Mouse (Mus musculus): ENCODE measurements around the gene Ctnna3. TPM values are rescaled to one million over a fixed set of nuclear protein-coding genes. Genes with fewer than 3 reads are reported as not detected.

Gene Ctnna3
- total RNA-seq, 2 experiments from 2014 or later = 1.8 to 2.7 TPM

- intact Hi-C loops (cut with DNase I) = loop anchor here (5.0 kb wide), 1 partner anchor 54 kb away; the partner anchor contains the start of gene Gm7075
- peak; percentile 17 to 22 for DNase-seq (ENCODE audit: low spot score in 2 of 2)
Observed at GRCm38 (mm10) chr10:63476167-63476647, 46.3 kb downstream of the Ctnna3 start.

- no peak for DNase-seq (ENCODE audit: low spot score in 2 of 2)
- intact Hi-C loops (cut with DNase I) = loop anchor here (5.0 kb wide), 1 partner anchor 57 kb away; the partner anchor contains the start of gene Gm7075
Observed at GRCm38 (mm10) chr10:63478946-63479345, 49.0 kb downstream of the Ctnna3 start.

GRCm38 (mm10) chr10:63480066-63480465 is 50.2 kb downstream of the Ctnna3 start:
- intact Hi-C loops (cut with DNase I) = no loop called here
- DNase-seq (ENCODE audit: low spot score in 2 of 2) = no peak

- no peak for DNase-seq (ENCODE audit: low spot score in 2 of 2)
- intact Hi-C loops (cut with DNase I) = no loop called here
Observed at GRCm38 (mm10) chr10:63488346-63488745, 58.4 kb downstream of the Ctnna3 start.

GRCm38 (mm10) chr10:63523956-63524355 is 94.1 kb downstream of the Ctnna3 start:
- DNase-seq (ENCODE audit: low spot score in 2 of 2) = no peak
- intact Hi-C loops (cut with DNase I) = no loop called here

DNA sequence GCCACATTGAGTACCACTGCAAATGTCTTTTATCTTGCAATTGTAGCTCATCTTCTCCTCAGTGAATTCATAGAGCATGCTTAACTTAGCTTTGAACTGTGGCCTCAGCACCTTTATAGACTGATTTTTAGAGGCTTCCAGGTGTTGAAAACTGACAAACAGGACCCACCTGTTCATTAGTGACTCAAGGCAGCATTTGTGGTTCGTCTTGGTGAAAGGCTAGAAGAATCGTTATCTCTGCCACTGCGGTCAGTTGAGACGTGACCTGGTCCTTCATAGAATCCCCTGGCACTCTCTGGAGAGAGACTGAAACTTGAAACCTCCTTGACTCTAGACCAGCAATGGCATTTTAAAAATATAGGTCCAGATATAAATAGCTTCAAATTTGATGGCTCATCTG is 96.1 kb downstream of the Ctnna3 start:
- DNase-seq (ENCODE audit: low spot score in 2 of 2) = no peak
- intact Hi-C loops (cut with DNase I) = no loop called here

GRCm38 (mm10) chr10:63532381-63532780 is 102.5 kb downstream of the Ctnna3 start:
- no peak for DNase-seq (ENCODE audit: low spot score in 2 of 2)

GRCm38 (mm10) chr10:63541754-63542153 is 111.9 kb downstream of the Ctnna3 start:
- intact Hi-C loops (cut with DNase I) = no loop called here
- no peak for DNase-seq (ENCODE audit: low spot score in 2 of 2)

More at GRCm38 (mm10) chr10:63532381-63532780, 102.5 kb downstream of the Ctnna3 start:
- intact Hi-C loops (cut with DNase I) = no loop called here

- DNase-seq (ENCODE audit: low spot score in 2 of 2) = no peak
- intact Hi-C loops (cut with DNase I) = no loop called here
Observed at GRCm38 (mm10) chr10:63542493-63542892, 112.6 kb downstream of the Ctnna3 start.

DNA sequence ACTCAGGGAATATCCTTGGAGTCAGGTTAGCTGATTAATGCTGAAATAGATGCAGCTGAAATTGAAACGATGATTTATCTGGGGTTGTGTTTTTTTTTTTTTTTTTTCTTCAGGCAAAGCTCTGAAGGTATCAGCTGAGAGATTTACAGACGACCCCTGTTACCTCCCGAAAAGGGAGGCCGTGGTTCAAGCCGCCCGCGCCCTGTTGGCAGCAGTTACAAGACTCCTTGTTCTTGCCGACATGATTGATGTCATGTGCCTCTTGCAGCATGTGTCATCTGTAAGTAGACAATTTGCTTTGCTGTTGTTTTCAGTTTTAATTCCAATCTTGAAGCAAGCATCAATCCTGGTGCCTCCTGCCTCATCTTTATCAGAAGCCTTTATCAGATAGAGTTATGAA is 136.8 kb downstream of the Ctnna3 start:
- intact Hi-C loops (cut with DNase I) = no loop called here
- DNase-seq (ENCODE audit: low spot score in 2 of 2) = no peak

GRCm38 (mm10) chr10:63571561-63571960 is 141.7 kb downstream of the Ctnna3 start:
- DNase-seq (ENCODE audit: low spot score in 2 of 2) = no peak
- intact Hi-C loops (cut with DNase I) = loop anchor here (5.0 kb wide), 1 partner anchor 149 kb away; the partner anchor contains the start of gene Gm7075

- intact Hi-C loops (cut with DNase I) = loop anchor here (5.0 kb wide), 1 partner anchor 151 kb away; the partner anchor contains the start of gene Gm7075
- no peak for DNase-seq (ENCODE audit: low spot score in 2 of 2)
Observed at GRCm38 (mm10) chr10:63572866-63573265, 143.0 kb downstream of the Ctnna3 start.

DNA sequence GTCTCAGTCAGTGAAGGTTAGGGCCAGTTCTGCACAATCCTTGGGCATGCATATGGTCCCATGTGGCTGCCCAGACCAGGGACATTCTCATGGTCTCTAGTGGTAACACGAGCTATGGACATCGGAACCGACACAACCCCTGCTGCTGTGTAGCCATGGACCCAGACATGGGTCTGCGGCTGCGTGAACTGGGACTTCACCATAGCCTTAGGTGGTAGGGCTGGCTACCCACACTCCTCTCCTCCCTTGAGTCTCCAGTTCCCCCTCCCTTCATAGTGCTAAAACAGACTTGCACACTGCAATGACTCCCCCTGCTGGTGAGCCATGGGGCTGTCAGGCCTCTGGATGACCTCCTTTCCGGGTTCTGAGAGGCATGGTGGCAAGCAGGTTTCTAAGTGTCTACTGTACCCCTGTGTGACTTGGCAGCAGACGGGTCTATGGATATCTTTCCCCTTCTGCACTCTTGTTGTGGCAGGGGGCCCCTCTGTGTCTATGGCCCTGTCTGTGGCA is 144.3 kb downstream of the Ctnna3 start:
- DNase-seq (ENCODE audit: low spot score in 2 of 2) = peak in 1 of 2 experiments; percentile 11
- intact Hi-C loops (cut with DNase I) = loop anchor here (5.0 kb wide), 1 partner anchor 152 kb away; the partner anchor contains the start of gene Gm7075

GRCm38 (mm10) chr10:63582608-63583007 is 152.7 kb downstream of the Ctnna3 start:
- DNase-seq (ENCODE audit: low spot score in 2 of 2) = peak; percentile 81 to 85
- intact Hi-C loops (cut with DNase I) = loop anchor here (2.0 kb wide), 1 partner anchor 504 kb away; no protein-coding TSS in a partner anchor

GRCm38 (mm10) chr10:63583798-63584374 is 154.0 kb downstream of the Ctnna3 start:
- DNase-seq (ENCODE audit: low spot score in 2 of 2) = no peak
- intact Hi-C loops (cut with DNase I) = loop anchor here (2.0 kb wide), 1 partner anchor 503 kb away; no protein-coding TSS in a partner anchor

DNA sequence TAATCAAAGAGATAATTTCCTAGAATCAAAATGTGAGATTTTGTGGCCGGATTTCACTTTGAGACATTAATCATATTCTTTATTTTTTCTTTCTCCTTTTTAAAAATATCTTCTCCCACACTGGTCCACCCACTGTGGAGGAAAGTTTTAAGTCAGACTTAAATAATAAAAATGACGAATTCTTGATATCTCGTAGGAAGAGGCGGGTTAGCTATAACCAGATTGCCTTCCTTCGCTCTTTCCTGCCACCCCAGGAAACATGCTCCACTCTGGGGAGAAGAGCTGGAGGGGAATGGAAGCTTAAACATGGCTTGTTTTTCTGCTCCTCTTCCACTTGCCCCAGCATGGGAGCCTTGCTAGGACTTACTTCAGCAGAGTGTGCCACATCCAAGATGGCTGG is 169.5 kb downstream of the Ctnna3 start:
- DNase-seq (ENCODE audit: low spot score in 2 of 2) = no peak
- intact Hi-C loops (cut with DNase I) = no loop called here

DNA sequence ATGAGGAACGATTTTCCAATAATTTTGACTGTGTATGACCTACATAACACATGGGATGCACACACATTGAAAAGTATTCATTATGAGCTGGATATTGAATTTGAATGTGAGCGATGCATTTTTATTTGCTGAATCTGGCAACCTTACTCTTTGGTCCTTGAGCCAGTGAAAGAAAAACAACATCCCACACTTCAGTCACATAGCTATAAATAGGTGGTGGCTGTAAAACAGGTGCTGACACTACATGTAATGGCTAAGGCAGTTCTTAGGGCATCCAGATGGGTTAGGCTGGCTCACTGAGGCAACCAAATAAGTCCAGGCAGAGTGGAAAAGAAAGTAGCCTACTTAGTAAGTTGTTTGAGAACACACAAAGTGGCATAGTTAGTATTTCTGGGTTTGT is 171.3 kb downstream of the Ctnna3 start:
- intact Hi-C loops (cut with DNase I) = no loop called here
- no peak for DNase-seq (ENCODE audit: low spot score in 2 of 2)

DNA sequence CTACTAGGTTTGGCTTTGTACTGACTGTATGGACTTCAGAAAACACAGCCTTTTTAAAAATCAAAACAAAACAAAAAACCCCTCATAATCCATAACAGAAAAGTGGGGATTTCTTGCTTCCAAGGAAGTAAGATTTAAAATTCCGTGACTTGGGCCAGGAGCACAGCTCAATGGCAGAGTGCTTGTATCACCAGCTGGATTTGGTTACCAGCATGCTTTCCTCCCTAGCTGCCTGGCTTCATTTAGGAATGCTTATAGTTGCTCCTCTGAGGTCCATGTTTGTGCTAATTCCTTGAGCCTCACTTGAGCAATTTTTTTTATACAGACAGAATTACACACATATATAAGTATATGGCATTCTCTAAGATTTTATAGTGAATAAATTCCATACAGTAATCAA is 198.6 kb downstream of the Ctnna3 start:
- no peak for DNase-seq (ENCODE audit: low spot score in 2 of 2)
- intact Hi-C loops (cut with DNase I) = no loop called here

- intact Hi-C loops (cut with DNase I) = no loop called here
- no peak for DNase-seq (ENCODE audit: low spot score in 2 of 2)
Observed at GRCm38 (mm10) chr10:63633915-63634314, 204.0 kb downstream of the Ctnna3 start.

GRCm38 (mm10) chr10:63637987-63638386 is 208.1 kb downstream of the Ctnna3 start:
- no peak for DNase-seq (ENCODE audit: low spot score in 2 of 2)

GRCm38 (mm10) chr10:63647300-63647699 is 217.4 kb downstream of the Ctnna3 start:
- intact Hi-C loops (cut with DNase I) = no loop called here

More at GRCm38 (mm10) chr10:63637987-63638386, 208.1 kb downstream of the Ctnna3 start:
- intact Hi-C loops (cut with DNase I) = no loop called here

More at GRCm38 (mm10) chr10:63647300-63647699, 217.4 kb downstream of the Ctnna3 start:
- no peak for DNase-seq (ENCODE audit: low spot score in 2 of 2)
